Mouse (Mus musculus) thymus, postnatal 10 days (tissue): ENCODE measurements around the gene Stk16.

Source experiments
- DNase-seq, 2 experiments: peaks; one replicate each; pipeline ENCODE4 v3.0.0; 2021; ENCODE audit warnings: low spot score in 2 of 2

Stk16 gene

DNA sequence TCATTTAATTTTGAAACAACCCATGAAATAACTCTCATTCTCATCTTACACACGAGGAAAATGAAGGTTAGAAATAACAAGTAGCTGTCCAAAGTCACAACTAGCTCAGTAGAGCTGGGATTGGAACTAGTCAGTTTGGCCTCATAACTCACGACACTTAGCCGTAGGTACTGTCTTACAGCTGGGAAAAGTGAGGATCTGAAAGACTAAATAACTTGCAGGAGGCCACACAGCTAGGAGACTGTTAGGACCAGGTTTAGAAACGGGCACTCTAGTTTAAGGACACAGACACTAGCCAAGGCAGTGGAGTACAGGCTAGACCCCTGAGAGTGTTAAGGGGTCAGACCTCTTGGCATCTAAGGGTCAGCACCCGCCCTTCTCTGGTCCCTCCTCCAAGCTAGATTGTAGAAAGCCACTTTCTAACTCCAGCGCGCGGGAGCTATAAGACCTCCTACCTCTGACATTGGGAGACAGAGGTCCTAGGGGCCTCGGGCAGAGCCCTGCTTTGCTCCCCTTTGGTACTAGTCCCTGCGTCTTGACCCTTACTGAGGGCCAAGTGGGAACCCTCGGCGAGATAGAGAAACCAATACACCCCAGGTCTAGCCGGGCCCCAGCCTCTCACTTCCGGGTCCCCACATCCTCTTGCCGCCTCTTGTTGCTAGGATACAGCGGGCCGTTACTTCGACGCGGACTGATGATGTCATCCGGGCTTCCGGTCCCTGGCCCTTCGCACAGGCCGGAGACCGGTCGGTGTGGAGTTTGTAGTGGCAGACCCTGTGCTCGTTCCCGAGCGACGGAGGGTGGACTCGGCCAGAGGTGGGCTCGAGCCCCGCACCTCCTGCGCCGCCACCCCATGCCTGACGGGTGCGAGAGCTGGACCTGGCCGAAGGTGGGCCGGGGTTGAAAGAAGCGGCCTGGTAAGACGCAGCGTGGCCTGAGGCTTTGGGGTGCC, at the start of gene Stk16, which contains the start of gene Glb1l:
Stk16 (plus strand) TSS at position 703 of the 952 bp plus-strand sequence.
Glb1l (minus strand) TSS at position 678 of the 952 bp plus-strand sequence.
- DNase-seq = peak; percentile 91 to 96

GRCm38 (mm10) chr1:75168093-75168471, 42.6 kb upstream of the Stk16 start:
- no peak for DNase-seq

DNA sequence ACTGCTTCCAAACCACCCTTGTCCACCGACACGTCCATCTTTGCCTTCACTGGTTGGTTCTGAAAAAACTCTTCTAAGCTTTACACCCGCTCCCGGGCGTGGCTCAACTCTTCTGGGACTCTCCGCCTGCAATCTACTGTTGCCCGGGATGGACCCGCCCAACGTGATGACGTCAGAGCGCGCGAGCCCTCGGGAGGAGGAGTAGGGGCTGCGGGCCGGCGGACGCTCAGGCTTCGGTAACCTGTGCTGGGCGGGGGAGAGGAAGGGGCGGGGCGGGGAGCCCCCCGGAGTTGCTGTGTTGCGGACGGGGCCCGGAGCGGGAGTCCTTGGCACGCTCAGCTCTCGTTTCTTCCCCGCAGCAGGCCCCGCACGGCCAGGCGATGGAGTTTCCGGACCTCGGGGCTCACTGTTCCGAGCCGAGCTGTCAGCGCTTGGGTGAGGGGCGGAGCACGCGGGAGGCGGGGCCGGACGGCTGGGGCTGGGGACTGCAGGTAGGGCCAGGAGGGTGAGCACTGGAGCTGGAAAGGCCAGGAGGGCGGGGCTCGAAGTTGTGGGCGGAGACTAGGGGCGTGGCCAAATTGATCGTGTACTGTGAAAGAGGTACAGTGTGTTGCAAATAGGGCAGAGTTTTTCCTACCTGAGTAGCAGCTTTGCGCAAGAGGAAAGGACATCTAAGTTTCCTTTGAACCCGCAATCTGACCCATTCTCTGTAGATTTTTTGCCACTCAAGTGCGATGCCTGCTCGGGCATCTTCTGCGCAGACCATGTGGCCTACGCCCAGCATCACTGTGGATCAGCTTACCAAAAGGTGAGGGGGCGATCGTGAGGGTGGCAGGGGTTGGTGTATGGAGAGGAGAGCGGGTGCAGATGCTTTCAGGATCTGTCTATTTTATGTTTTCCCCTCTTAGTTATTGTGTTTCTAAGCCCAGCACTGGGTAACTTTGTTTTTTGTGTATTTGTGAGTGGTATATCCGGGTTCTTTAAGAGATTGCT, 41.9 kb upstream of the Stk16 start, which contains the start of gene Zfand2b:
Zfand2b (plus strand) TSS at position 175 of the 993 bp plus-strand sequence.
- peak; percentile 97 for DNase-seq

DNA sequence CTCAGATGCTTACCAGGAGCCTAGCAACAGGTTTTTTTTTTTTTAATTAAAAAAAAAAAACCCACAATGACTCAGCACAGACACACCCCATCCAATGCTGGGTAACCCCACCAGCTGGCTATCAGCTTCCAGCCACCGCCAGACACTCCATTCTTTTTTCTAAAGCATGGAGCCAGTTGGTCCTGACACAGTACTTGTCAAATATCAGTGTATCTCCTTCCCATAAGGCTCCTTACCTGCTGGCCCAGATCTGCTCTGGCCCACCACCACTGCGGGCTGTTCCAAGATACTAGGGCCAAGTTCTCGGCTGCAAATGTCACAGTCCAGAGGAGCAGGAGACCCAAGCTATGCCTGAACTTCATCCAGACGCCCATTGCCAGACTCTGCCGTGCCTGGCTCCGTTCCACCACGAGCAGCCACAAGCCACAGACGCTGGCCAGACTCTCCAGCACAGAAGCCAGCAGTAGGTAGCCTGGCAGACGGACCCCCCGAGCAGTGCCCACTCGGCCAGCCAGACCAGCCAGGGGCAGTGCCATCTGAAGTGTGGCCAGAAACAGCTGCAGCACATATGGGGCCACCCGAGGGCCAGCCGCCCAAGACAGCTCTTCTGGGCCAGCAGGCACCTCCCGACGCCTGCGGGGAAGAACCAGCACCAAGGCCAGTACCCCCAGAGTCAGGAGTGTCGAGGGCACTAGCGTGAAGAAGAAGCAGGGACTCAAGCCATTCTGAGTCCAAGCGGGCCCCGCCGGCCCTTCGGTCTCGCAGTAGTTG, 31.1 kb upstream of the Stk16 start:
- DNase-seq = no peak

DNA sequence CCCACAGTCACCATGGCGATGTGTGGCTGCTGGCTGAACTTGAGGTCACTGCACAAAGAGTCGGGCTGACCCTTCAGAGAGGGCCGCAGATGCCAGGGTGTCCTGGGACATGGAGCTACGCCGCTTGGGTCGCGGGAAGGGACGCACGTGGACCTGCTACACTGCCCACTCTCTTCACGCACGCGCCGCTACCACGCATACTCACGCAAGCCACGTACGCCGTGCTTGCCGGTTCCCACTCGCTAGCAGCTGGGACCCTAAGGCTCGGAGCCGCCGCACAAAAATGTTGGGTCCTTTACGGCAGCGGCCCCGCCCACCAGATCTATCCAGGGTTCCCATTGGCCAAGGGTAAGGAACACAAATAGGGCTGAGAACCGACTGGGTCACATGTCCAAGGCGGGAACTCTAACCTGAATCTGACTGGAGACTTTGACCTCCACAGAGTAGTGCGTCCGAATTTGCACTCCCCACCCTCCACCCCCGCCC, 30.5 kb upstream of the Stk16 start, which contains the start of gene Abcb6:
Abcb6 (minus strand) TSS at position 288 of the 486 bp plus-strand sequence.
- DNase-seq = peak; percentile 80

DNA sequence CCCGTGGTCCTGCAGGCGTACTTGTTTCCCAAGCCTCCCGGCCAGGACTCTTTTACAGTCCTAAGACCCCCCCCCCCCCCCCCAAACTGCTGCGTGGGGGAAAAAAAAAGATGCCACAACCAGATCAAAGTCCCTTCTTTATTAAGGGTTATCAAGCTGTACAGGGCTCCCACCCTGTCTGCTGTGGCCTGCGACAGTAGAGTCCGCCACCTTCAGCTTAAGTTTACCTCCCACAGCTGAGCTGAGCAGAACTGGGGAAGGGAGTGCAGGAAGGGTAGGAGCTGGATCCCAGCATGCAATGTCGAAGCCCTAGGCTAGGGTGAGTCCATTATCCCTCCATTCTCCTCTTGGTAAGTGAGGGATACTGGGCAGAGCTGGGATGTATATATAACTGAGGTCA, 29.9 kb upstream of the Stk16 start:
- no peak for DNase-seq

GRCm38 (mm10) chr1:75181377-75181870, 29.2 kb upstream of the Stk16 start:
- DNase-seq = no peak

DNA sequence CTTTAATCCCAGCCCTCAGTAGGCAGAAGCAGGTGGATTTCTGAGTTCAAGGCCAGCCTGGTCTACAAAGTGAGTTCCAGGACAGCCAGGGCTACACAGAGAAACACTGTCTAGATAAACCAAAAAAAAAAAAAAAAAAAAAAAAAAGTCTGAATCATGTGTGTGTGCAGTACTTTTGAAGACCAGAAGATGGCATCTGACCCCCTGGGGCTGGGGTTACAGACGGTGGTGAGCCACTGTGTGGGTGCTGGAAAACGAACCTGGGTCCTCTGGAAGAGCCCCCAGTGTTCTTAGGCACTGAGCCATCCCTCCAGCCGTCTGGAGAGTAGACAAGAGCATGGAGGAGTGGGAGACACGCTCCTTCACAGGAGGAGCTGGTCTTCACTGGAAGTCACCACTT, 28.5 kb upstream of the Stk16 start:
- DNase-seq = no peak

- DNase-seq = no peak
Measured at GRCm38 (mm10) chr1:75185495-75185894, 25.1 kb upstream of the Stk16 start.

- no peak for DNase-seq
Measured at GRCm38 (mm10) chr1:75187126-75187525, 23.5 kb upstream of the Stk16 start.

- no peak for DNase-seq
Measured at GRCm38 (mm10) chr1:75187914-75188483, 22.6 kb upstream of the Stk16 start.

- DNase-seq = no peak
Measured at GRCm38 (mm10) chr1:75190577-75190976, 20.1 kb upstream of the Stk16 start.

GRCm38 (mm10) chr1:75191258-75191621, 19.4 kb upstream of the Stk16 start:
- DNase-seq = no peak

- DNase-seq = peak; percentile 88 to 95
Measured at GRCm38 (mm10) chr1:75191622-75192402, 18.8 kb upstream of the Stk16 start, which contains the start of the genes Ankzf1 and Atg9a. Gene Ankzf1, plus strand, starts transcription at chr1:75192151. Gene Atg9a, minus strand, starts transcription at chr1:75192196.

DNA sequence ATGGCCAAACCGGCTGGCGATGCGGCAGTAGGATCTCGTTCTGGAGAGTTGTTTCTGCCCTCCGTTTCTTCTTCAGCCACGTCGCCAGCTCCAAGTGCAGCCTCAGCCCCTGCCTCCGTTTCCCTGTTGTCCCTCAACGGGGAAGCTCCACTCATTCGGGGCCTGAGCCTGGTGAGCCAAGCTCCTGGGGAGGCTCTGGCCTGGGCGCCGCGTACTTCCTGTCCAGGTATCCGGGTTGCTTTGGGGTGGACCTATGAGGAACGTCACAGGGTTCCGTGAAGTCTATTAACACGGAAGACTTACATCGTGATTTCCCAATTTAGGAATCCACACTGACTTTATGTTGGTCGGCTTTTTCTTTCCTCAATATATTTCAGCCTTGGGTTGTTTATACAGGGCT, 18.2 kb upstream of the Stk16 start:
- no peak for DNase-seq

- DNase-seq = no peak
Measured at GRCm38 (mm10) chr1:75201236-75201635, 9.4 kb upstream of the Stk16 start.

- DNase-seq = peak in 1 of 2 experiments; percentile 27
Measured at GRCm38 (mm10) chr1:75208967-75209678, 1.5 kb upstream of the Stk16 start.

DNA sequence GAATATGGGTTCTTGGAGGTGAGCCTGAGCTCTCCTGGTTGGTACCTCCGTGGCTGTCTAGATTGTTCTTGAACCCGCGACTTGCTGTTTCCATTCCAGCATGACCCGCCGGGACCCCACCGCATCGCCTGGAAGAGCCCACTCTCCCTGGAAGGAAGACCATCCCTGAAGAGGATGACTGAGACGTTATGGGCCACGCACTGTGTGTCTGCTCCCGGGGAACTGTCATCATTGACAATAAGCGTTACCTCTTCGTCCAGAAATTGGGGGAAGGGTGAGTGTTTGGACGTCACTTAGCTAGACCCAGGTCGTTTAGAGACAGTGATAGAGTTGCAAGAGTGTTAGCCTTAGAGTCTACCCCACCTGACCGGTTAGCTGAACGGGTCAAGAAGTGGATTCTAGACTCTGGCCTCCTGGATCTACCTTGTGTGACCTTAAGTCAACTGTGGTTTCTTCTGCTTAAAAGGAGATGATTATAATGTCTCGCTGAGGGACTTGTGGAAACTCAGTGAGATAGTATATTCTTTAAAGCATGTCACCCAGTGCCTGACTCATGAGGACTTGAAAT, 587 bp downstream of the Stk16 start:
- DNase-seq = no peak

DNA sequence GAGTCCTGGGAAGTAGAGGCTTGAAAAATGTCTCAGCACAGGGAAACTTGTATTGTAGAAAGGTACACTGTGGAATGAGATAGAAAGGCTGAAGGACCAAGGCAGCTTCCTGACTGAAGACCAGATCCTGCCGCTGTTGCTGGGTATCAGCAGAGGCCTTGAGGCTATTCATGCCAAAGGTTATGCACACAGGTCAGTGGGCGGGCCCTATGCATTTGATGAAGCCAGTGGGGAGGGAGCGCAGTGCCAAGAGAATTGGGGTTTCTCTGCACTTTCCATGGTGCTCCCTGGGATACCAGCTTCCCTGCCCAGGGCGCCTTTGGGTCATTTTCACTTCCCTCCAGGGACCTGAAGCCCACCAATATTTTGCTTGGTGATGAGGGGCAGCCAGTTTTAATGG, 1.9 kb downstream of the Stk16 start:
- no peak for DNase-seq
